Mouse (Mus musculus): ENCODE data around the gene Adamts7.
A peak's percentile ranks its signal among the peaks of the same experiment; 100 is the strongest.

The Adamts7 gene

GRCm38 (mm10) chr9:90235258-90235882 is 72.5 kb downstream of the Adamts7 start:
- no peak for DNase-seq (ENCODE audit: low spot score)

GRCm38 (mm10) chr9:90236817-90237216 is 73.9 kb downstream of the Adamts7 start:
- DNase-seq (ENCODE audit: low spot score) = no peak

GRCm38 (mm10) chr9:90237232-90238062 is 74.6 kb downstream of the Adamts7 start:
- DNase-seq (ENCODE audit: low spot score) = peak; percentile 24

GRCm38 (mm10) chr9:90240560-90240959 is 77.7 kb downstream of the Adamts7 start:
- no peak for DNase-seq (ENCODE audit: low spot score)

GRCm38 (mm10) chr9:90241041-90241440 is 78.2 kb downstream of the Adamts7 start:
- no peak for DNase-seq (ENCODE audit: low spot score)

GRCm38 (mm10) chr9:90241618-90242017 is 78.7 kb downstream of the Adamts7 start:
- DNase-seq (ENCODE audit: low spot score) = peak; percentile 30

- DNase-seq (ENCODE audit: low spot score) = no peak
Observed at GRCm38 (mm10) chr9:90242291-90242690, 79.4 kb downstream of the Adamts7 start.

- DNase-seq (ENCODE audit: low spot score) = peak; percentile 72
Observed at GRCm38 (mm10) chr9:90242855-90243254, 80.0 kb downstream of the Adamts7 start.

- no peak for DNase-seq (ENCODE audit: low spot score)
Observed at GRCm38 (mm10) chr9:90244301-90245151, 81.7 kb downstream of the Adamts7 start.

GRCm38 (mm10) chr9:90245206-90245605 is 82.3 kb downstream of the Adamts7 start:
- peak; percentile 62 for DNase-seq (ENCODE audit: low spot score)

- DNase-seq (ENCODE audit: low spot score) = no peak
Observed at GRCm38 (mm10) chr9:90245781-90246180, 82.9 kb downstream of the Adamts7 start.

- no peak for DNase-seq (ENCODE audit: low spot score)
Observed at GRCm38 (mm10) chr9:90247316-90247715, 84.4 kb downstream of the Adamts7 start.

GRCm38 (mm10) chr9:90248326-90248725 is 85.5 kb downstream of the Adamts7 start:
- DNase-seq (ENCODE audit: low spot score) = no peak

GRCm38 (mm10) chr9:90249036-90249435 is 86.2 kb downstream of the Adamts7 start:
- no peak for DNase-seq (ENCODE audit: low spot score)

- no peak for DNase-seq (ENCODE audit: low spot score)
Observed at GRCm38 (mm10) chr9:90250141-90250775, 87.4 kb downstream of the Adamts7 start.

GRCm38 (mm10) chr9:90250964-90251750 is 88.3 kb downstream of the Adamts7 start:
- DNase-seq (ENCODE audit: low spot score) = no peak

- no peak for DNase-seq (ENCODE audit: low spot score)
Observed at GRCm38 (mm10) chr9:90253181-90253580, 90.3 kb downstream of the Adamts7 start.

- no peak for DNase-seq (ENCODE audit: low spot score)
Observed at GRCm38 (mm10) chr9:90255844-90256405, 93.1 kb downstream of the Adamts7 start.

- DNase-seq (ENCODE audit: low spot score) = no peak
Observed at GRCm38 (mm10) chr9:90257220-90257619, 94.4 kb downstream of the Adamts7 start.

All from T-cell, adult 2 months (primary cell).